Mouse (Mus musculus): ENCODE results near the gene Tfpi.
A peak's percentile ranks its signal among the peaks of the same experiment; 100 is the strongest.
"Not testable (repeated sequence)": the region's sequence is repeated elsewhere in the genome, so short reads cannot be mapped to it uniquely, and the experiment has no call there.

Tfpi gene

DNA sequence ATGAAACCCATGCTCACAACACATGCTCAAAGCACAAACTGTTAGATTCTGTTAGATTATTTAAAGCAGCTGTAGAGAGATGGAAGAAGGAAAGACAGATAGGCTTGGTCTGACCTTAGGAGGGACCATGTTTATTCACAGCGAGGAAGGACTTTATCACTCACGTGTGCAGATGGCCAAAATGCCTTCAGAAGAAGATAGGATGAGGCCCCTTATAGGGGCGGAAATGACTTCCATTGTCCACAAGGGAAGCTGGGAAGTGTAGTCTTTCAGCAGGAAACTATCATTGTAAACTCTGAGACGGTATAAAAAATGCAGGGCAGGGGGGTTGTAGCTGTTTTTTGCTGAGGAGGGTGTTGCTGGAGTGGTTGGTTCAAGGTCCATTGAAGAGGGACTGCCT is at the start of gene Tfpi:
Tfpi (minus strand) TSS at position 199 of the 400 bp plus-strand sequence.
- no peak for DNase-seq (ENCODE audit: low spot score in 2 of 2)

DNA sequence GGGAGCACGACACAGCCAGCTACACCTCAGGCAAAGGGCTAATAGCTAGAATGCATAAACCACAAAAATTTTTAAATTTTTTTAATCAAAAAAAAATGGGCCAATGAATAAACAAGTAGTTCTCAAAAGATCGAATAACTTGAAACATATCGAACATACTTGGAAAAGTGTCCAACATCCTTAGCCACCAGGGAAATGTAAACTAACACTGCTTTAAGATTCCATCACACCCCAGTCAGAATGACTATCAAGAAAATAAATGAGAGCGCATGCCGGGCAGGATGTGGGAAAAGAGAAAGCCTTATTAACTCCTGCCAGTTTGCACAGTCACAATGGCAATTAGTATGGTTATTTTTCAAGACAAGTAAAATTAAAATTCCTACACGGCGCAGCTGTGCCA is 49.6 kb upstream of the Tfpi start:
- DNase-seq (ENCODE audit: low spot score in 2 of 2): no peak

DNA sequence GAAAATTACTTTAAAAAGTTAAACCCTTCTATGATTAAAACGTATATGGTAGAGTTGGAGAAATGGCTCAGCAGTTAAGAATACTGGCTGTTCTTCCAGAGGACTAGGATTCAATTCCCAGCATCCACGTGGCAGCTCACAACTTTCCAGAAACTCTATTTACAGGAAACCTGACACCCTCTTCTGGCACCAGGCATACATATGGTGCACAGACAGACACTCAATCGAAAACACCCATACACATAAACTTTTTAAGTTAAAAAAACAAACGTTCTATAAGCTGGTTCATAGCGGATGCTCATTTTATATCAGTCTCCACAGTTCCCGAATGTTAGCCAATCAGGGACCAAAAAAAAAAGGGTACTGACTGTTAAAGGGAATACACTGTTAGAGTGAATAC is 49.2 kb upstream of the Tfpi start:
- DNase-seq (ENCODE audit: low spot score in 2 of 2): no peak

DNA sequence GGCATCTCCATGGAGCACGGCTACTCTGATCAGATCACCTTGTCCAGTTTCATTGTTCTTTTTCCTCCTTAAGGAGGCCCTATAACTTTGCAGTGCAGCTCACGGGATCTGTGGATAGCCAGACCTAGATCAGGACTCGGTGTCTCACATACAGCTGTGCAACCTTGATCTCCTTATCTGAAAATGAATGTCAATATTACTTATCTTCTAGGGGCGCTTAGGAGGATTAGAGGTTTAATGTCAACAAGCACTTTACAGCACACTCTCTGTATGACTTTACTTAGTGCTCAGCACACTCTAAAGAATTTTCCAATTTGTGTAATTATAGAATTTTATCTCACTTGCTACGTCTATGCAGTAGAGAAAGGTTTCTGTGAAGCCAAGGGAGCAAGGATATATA is 48.5 kb upstream of the Tfpi start:
- DNase-seq (ENCODE audit: low spot score in 2 of 2): no peak

DNA sequence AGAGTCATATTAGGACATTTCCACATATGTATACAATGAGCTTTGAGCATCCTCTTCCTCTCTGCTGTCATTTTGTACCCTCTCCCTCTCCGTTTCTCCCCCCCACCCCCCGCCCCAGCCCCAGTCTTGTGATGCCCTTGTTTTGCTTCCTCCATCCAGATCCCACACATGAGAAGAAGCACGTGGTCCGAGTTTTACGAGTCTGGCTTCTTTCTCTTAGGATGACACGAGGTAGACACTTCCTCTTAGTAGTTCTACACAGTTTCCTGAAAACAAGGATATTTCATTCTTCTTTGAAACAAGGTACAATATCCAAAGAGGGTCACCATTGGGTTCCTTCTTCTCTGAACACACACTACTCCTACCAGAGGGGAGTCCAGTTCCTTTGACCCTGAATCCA is 47.4 kb upstream of the Tfpi start:
- DNase-seq (ENCODE audit: low spot score in 2 of 2): no peak

DNA sequence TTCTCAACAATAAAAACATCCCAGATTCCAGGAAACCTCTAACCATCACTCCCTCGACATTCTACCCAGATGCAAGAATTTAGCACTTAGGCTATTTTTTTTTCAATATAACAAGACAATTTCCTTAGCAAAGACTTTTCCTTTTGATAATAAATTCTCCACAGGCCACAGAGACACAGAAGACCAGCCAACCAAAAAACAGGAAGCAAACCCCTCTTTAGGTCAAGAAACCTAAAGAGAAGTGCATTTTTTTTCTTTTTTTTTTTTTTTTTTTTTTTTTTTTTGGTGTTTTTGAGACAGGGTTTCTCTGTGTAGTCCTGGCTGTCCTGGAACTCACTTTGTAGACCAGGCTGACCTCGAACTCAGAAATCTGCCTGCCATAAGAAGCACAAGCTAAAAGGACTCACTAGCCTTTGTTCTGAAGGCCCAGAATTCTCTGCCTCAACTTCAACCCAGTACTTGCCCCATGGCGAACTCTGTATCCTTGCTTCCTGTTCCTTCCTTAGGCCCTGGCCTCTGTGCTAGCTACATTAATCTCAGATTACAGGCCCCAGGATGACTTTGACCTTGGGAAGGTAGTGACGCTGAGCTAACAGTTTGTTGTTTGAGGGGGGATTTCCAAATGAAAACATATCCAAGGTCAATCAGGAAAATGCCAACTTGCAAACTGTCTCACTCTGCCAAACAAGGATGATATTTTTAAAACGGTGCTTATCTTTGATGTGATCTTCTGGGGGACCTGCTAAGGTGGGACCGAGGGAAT is 46.7 kb upstream of the Tfpi start:
- no peak for DNase-seq (ENCODE audit: low spot score in 2 of 2)

DNA sequence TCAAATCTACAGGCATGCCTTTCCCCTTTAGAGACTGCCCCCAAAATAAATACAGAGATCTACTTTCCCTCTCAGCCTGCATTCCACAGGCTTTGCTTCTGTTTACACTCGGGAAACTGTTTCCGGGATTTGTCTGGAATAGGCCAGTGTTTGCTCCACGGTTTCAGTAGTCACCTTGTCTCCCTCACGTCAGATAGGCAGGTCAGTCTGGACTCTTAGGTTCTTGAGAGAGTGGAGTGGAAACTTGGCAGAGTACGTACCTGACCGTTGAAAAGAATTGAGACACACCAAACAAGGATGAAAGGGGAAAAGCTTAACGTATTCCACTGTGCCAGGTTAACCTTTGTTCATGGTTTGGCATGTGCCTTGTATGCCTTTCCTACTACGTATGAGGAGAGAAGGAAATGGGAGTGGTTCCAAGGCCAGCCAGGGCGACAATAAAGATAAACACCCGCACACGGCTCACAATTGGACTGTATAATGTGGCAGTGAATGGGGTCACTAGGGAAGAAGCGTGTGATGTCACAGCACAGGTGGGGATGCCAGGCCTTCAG is 43.0 kb upstream of the Tfpi start:
- DNase-seq (ENCODE audit: low spot score in 2 of 2): no peak

DNA sequence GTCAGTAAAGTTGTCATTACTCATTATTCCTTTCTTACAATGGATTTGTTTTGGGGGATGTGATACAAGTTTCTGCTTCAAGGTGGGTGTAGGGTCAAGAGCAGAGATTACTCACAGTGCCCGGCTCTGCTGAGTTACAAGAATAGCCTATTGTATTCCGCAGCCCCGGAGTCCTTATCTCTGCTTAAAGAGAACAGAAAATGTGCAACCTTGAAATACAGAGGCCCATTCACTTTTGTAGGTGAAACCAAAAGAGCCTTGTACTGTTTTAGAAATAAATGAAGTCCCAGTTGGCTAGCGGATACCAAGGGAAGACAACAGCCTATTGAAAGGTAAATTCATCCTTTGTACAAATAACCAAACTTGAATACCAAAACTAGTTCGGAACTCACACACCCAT is 42.2 kb upstream of the Tfpi start:
- DNase-seq (ENCODE audit: low spot score in 2 of 2): no peak

DNA sequence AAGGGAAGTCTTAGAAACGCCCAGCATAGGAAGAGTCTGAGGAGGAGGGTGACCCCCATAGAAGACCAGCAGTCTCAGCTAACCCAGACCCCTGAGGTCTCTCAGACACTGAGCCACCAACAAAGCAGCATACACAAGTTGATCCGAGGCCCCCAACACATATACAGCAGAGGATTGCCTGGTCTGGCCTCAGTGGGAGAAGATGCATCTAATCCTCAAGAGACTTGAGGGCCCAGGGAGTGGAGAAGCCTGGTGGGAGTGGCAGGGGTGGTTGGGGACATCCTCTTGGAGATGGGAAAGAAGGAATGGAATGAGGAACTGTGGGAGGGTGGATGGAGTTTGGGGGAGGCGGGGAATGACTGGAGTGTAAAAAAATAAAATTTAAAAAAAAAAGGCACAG is 36.7 kb upstream of the Tfpi start:
- DNase-seq (ENCODE audit: low spot score in 2 of 2): no peak

DNA sequence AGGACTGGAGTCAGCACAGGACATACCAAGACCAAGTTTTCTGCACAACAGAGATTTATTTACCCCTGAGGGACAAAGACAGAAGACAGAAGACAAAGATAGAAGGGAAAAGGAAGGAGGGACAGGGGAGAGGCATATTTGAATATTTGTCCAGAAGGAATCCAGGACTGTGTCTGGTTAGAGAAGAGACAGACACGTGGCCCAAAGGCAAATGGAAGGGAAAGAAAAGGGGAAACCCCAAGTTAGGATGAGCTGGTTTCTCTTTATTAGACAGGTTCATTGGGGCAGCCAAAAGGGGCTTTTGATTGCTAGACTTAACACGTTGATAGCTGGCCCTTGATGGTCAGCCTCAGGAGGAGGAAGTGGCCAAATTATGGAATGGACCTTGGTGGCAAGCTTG is 34.9 kb upstream of the Tfpi start:
- no peak for DNase-seq (ENCODE audit: low spot score in 2 of 2)

DNA sequence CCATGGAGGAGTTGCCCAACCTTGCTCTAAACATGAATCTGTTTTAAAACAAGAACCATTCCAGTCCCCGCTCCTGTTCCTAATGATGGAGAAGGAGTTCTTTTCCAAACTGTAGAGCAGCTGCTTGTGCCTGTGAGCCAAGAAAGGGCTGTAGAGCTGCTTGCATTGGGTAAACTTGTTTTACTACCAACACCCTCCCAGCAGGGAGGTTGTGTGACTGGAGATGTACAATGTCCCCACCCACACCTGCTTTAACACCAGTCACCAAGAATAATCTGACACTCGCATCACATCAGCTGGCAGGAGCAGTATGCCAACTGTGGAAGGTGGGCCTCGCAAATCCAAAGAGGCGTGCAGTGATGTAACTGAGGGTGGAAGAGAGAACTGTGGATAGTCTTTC is 34.5 kb upstream of the Tfpi start:
- peak; percentile 64 to 86 for DNase-seq (ENCODE audit: low spot score in 2 of 2)

DNA sequence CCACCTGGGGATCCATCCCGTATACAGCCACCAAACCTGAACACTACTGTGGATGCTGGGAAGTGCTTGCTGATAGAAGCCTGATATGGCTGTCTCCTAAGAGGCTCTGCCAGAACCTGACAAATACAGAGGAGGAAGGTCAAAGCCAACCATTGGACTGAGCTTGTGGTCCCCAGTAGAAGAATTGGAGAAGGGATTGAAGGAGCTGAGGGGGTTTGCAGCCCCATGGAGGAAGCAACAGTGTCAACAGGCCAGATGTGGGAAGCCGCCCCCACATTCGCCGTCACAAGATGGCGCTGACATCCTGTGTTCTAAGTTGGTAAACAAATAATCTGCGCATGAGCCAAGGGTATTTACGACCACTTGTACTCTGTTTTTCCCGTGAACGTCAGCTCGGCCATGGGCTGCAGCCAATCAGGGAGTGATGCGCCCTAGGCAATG is 28.4 kb upstream of the Tfpi start:
- DNase-seq (ENCODE audit: low spot score in 2 of 2): not testable (repeated sequence)

DNA sequence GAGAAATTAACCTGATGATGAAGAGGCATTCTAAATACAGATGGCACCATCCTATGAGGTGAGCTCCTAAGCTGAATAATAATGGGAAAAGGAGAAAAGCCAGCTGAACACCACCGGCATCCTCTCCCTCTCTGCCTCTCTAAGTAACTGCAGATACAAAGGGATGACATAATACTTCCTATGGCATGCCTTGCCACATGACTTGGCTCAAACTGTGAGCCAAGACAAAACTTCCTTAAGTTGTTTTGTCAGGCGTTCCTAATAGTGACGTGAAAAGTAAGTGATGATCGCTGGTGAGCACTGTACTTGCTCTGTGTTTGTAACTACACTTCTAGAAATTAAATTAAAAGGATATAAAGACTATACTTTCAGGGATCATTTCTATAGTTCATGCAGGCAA is 27.7 kb upstream of the Tfpi start:
- no peak for DNase-seq (ENCODE audit: low spot score in 2 of 2)

DNA sequence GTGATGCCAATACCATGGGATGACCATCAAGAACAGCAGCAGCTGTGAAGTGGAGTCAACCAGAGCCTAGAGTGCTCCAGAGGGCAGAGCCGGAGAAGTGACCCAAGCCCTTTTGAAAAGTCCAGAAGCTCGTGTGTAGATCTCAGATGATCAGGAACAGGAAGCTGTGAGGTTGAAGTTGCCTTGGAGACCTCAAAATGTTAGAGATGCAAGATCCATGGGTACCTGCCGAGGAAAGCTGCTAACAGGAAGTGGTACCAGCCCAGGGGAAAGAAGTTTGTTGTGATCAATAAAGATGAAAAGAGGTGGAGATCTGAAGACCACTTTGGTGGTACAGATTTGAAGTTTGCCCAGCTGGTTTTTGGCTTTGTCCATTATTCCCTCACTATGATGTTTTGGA is 22.3 kb upstream of the Tfpi start:
- no peak for DNase-seq (ENCODE audit: low spot score in 2 of 2)

DNA sequence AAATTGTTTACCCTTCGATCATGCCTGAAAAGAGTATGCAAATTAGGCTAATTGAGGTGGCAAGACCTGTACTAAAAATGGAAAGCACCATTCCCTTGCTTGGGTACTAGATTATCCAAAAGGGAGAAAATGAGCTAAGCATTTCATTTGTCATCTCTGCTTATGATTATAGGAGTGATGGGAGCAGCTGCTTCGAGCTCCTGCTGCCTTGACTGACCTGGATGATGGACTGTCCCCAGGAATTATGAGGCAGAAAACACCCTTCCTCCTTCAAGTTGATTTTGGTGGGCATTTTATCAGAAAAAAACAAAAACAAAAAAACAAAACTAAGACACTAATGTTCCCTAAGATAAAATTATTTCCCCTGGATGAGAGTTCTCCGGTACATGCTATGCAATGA is 18.5 kb upstream of the Tfpi start:
- DNase-seq (ENCODE audit: low spot score in 2 of 2): no peak

DNA sequence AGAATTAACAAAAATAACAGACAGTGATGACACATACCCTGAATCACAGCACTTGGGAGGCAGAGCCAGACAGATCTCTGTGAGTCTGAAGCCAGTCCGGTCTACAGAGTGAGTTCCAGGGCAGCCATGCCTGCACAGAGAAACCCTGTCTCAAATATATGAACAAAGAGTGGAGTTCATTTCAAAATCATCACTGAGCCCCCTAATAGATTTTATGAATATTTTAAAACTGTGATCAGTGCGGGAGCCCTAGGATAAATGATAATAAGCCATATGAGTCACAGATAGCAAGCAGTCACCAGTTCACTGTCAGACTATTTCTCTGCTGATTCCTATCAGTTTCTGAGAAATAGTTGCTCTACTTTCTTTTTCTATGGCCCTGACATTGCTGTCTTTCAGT is 17.1 kb upstream of the Tfpi start:
- DNase-seq (ENCODE audit: low spot score in 2 of 2): no peak

DNA sequence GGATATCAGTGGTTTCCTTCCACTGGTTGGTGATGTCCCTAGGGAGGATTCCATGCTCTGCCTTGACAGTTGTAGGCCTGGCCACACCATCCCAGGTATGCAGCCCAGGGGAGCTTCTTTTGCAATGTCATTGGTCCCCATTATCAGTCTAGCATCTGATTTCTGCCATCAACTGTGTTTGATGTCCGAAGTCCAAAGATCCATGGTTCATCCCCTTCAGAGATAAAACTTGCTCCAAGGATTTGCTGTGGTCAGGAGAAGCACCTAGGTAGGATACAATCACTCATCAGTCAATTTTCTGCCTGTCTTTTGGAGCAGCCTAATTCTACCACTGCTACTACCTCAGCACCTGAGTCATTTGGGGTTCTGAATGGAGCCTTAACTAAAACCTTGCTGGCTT is 15.1 kb upstream of the Tfpi start:
- no peak for DNase-seq (ENCODE audit: low spot score in 2 of 2)

DNA sequence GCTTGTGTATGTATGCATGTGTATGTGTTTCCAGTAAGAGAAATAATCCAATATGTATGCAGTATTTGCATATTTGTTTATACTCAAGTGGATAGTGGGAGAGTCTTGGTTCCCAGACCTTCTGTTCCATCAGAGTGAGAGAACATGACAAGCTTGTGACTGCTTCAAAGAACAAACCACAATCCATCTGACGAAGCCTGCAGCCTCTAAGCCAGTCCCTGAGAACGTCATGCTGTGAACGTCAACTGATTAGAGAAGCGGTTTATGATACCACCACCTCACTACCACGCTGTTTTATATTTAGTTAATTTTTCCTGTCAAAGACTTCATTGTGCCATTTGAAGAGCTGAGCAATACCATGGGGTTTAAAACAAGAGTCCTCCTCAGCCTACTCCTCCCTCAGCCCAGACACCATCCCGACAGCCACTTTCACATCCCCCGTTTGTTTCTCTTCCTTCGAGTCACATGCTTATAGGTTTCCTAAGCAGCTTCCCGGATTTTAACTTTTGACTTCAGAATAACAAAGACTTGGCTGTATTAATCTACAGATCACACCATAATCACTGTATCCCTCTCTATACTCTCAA is 11.2 kb upstream of the Tfpi start:
- DNase-seq (ENCODE audit: low spot score in 2 of 2): no peak

DNA sequence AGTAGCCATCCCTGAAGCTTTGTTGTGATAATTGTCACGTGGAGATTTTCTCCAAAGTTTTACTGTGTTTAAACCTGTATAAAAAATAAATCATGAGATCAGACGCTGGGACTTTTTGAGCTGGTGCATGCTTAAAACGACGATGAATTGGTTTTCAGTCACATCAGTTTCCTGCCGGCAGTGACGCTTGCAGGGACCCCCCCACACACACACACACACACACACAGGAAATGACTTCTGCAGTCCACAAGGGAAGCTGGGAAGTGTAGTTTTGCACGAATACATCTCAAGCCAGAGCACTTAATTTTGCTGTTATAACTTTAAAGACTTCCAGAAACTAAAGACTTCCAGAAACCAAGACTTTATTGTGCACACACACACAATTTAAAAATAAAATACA is 5.3 kb upstream of the Tfpi start:
- peak in 1 of 2 experiments; percentile 17 for DNase-seq (ENCODE audit: low spot score in 2 of 2)

DNA sequence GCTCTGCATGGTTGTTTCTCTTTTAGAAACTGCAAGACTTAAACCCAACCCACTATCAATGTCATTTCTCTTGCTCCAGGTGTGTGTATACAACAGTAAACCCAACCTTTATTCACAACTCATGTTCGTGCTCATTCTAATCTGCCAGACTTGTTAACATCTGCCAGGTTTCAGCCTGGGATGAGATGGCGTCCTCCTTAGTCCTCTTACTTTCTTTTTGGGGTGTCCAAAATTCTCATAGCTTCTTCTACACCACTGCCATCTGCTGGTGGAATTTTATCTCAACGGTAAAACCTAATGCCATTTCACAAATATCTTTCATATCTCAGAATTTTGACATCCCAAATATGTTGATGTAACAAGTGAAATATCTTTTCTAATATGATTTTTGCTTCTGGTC is 2.5 kb upstream of the Tfpi start:
- no peak for DNase-seq (ENCODE audit: low spot score in 2 of 2)

DNA sequence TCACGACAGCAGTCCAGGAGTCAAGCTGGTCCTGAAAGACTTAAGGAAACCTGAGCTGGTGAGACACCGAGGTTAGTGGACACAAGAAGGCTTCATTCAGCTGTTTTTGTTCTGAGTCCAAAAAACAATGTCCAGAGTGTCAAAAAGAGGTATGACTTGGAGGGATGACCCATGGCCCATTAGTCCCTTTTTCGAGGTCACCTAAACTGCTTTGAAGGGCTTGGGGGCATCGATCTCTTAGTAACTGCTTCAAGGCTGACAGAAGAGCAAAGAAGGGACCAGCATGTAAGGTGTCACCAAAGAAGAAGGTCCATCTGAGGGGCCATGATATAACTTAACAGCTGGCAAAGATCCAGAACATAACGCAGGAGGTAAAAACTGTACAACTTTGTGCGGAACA is 1.2 kb upstream of the Tfpi start:
- DNase-seq (ENCODE audit: low spot score in 2 of 2): no peak

DNA sequence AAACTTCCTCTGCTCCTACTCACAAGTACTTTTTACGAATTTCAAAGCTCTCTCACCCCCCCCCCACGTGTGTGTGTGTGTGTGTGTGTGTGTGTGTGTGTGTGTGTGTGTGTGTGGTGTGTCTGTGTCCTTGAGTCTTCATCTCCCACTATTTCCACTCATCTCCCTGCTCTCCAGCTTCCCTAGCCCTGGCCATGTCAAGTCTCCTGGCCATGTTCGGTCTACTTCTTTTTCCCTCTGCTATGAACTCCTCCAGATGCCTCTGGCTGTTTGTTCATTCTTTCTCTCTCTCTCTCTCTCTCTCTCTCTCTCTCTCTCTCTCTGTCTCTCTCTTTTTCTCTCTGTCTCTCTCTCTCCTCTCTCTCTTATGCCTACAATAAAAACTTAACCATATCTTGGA is 444 bp downstream of the Tfpi start:
- no peak for DNase-seq (ENCODE audit: low spot score in 2 of 2)

DNA sequence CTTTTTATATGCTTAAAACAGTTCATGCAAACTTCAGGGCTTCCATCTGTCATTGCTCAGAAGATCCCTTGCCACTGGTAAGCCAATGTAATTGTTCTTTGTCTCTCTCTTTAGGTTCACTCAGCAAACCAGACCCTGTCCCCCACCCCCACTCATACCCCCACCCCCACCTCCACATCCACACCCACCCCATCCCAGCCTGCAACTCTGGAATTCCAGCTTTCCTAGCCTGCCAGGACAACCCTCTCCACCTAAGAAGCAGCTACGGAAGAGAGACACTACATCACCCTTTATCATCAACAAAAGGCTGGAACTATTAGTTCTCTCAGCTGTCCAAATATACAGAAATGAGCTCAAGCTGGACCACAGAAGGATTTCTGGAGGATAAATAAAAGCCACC is 974 bp downstream of the Tfpi start:
- no peak for DNase-seq (ENCODE audit: low spot score in 2 of 2)

DNA sequence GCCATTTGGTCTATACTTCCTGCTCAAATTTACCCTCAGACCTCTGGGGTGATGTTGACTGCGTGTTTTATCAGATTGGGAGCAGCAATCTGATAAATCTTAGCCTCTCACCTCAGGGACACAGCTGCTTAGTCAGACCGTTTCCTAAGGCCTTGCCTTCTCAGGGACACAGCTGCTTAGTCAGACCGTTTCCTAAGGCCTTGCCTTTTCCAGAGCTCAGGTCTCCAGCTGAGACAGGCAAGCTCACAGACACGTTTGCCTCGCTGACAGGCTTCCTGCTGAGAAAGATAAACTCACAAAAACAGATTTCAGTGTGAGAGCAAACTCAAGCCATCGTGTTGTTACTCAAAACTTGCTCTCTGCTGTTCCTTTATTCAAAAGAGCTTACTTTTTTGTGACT is 1.9 kb downstream of the Tfpi start:
- DNase-seq (ENCODE audit: low spot score in 2 of 2): no peak

All from right cerebral cortex, postnatal 36 days (tissue).